Comparison of ENCODE assay signal across 12 mouse cellular contexts in genomic region chr12:44480031-44480419, GRCm38 (mm10).
"Had no signal": no experiment of that assay in that cellular context is flagged by ENCODE, and none has a peak within 500 bp of the region (broad histone marks: within the 10 kb centered on the region; RNA-seq: fewer than 3 reads in every experiment).

No protein-coding gene starts in this region.

- H3K4me2 ChIP-seq: limb, embryonic 13.5 days; midbrain, embryonic 12.5 days; stomach, embryonic 15.5 days had no signal

- H3K27ac ChIP-seq: kidney, postnatal 0 days; limb, embryonic 13.5 days; liver, embryonic 14.5 days; midbrain, embryonic 12.5 days; stomach, embryonic 15.5 days had no signal

- DNase-seq: kidney, adult 9 months; kidney, postnatal 36 days; left cerebral cortex, postnatal 4 days; lung, adult 18-20 months; right cerebral cortex, postnatal 14 days; thymus, adult 2 months; thymus, postnatal 25 days had no signal

- H3K9me3 ChIP-seq: limb, embryonic 13.5 days; stomach, embryonic 15.5 days had no signal

- H3K36me3 ChIP-seq: limb, embryonic 13.5 days; midbrain, embryonic 12.5 days; stomach, embryonic 15.5 days had no signal

- H3K27me3 ChIP-seq: limb, embryonic 13.5 days; midbrain, embryonic 12.5 days; stomach, embryonic 15.5 days had no signal

- H3K4me3 ChIP-seq: limb, embryonic 13.5 days; midbrain, embryonic 12.5 days; stomach, embryonic 15.5 days had no signal

- H3K9ac ChIP-seq: limb, embryonic 13.5 days; liver, embryonic 14.5 days; midbrain, embryonic 12.5 days; stomach, embryonic 15.5 days had no signal

- H3K4me1 ChIP-seq: limb, embryonic 13.5 days; stomach, embryonic 15.5 days had no signal
